Mouse (Mus musculus): ENCODE data around the gene Fam189a2.

Fam189a2 gene

GRCm38 (mm10) chr19:24025876-24026275 is 4.9 kb downstream of the Fam189a2 start:
- peak; percentile 21 for DNase-seq (ENCODE audit: low read depth, low spot score)

GRCm38 (mm10) chr19:24024667-24025066 is 6.2 kb downstream of the Fam189a2 start:
- no peak for DNase-seq (ENCODE audit: low read depth, low spot score)

GRCm38 (mm10) chr19:24024131-24024530 is 6.7 kb downstream of the Fam189a2 start:
- DNase-seq (ENCODE audit: low read depth, low spot score) = peak; percentile 76

DNA sequence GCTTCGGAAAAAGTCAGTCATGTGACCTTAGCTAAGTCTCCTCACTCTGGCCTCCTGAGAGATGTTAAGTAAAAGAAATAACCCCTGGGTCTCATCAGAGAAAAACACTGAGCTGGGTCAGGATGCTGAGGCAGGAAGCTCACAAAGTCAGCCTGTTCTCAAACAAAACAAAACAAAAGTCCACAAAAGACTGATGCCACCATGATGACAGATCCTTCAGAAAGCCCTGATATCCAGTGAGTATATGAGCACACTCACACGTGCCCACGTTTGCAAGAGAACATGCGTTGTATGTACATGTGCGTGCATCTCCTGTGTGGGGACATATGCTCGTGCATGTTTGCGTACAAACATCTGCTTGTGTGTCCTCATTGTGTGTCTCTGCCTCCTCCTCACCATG is 7.5 kb downstream of the Fam189a2 start:
- DNase-seq (ENCODE audit: low read depth, low spot score) = no peak

DNA sequence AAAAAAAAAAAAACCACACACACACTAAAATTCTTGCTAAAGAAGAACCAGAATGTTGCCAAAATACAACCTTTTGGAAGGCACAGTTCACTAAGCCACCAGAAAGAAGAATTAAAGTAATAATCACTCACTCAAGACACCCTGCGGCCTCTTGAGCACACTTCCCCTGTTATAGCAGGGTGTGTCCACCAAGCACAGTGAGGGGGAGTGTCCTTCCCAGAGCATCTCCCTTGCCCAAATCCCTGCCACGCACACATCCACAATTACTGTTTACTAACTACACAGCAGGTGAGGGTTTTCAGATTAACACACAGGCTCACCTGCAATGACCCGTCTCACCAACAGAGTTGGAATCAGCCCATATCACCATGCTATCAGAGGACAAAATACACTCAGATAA is 8.0 kb downstream of the Fam189a2 start:
- DNase-seq (ENCODE audit: low read depth, low spot score) = no peak

DNA sequence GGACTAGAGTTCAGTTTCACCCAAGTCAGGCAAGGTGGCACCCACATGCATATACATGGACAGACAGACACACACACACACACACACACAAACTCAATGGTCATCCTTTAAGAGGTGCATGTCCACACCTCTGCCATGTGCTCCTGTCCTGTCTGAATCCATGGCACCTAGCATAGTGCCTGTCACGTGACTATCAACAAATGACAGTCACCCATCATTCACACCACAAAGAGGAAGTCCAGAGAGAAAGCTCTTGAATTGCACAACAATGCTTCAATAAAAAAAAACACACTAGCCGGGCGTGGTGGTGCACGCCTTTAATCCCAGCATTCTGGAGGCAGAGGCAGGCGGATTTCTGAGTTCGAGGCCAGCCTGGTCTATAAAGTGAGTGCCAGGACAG is 8.5 kb downstream of the Fam189a2 start:
- no peak for DNase-seq (ENCODE audit: low read depth, low spot score)

DNA sequence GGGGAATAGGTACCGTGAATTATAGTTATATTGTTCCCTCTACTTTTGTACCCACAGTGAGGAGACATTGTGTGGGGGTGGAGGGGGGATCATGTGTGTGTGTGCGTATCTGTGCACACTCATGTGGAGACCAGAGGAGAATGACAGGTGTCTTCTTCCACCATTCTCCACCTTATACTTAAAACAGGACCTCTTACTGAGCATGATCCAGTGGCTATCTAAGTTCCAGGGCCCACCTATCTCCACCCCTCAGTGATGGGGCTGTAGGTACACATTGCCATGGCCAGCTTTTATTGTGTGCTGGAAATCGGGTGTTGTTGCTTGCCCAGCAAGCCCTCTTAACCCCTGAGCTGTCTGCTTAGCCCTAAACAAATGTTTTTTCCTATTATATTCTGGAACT is 10.1 kb downstream of the Fam189a2 start:
- DNase-seq (ENCODE audit: low read depth, low spot score) = no peak

- DNase-seq (ENCODE audit: low read depth, low spot score) = no peak
Observed at GRCm38 (mm10) chr19:24019609-24020008, 11.2 kb downstream of the Fam189a2 start.

- DNase-seq (ENCODE audit: low read depth, low spot score) = no peak
Observed at GRCm38 (mm10) chr19:24018396-24018795, 12.4 kb downstream of the Fam189a2 start.

DNA sequence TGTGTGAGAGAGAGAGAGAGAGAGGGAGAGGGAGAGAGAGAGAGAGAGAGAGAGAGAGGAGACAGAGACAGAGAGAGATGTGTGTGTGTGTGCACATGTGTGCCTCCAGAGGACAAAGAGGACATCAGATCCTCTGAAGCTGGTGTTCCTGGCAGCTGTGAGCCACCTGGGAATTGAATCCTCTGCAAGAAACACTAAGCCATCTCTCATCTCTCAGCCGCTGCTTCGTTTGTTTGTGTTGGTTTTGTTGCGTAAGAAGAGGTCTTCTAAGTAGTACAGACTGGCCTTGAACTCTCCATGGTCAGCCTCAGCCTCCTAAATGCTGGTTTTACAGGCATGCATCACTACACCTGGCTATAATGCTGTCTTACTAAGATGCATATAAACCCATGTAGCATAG is 12.9 kb downstream of the Fam189a2 start:
- peak; percentile 26 for DNase-seq (ENCODE audit: low read depth, low spot score)

DNA sequence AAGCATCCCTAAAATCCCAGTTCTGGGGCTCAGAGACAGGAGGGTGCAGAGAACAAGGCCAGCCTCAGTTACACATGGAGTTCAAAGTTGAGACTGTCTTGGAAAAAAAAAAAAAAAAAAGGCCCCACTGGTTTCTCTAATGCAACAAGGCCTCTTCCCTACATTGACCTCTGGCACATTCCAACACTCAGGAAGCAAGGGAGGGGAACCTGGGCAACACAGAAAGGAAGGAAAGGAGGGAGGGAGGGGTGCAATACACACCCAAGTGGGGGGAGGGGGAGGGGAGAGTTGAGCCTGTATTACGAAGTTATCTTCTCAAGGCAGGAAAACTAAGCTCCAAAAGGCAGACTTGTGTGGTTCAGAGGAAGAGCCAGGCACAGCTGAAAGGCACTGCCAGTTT is 13.4 kb downstream of the Fam189a2 start:
- DNase-seq (ENCODE audit: low read depth, low spot score) = no peak

DNA sequence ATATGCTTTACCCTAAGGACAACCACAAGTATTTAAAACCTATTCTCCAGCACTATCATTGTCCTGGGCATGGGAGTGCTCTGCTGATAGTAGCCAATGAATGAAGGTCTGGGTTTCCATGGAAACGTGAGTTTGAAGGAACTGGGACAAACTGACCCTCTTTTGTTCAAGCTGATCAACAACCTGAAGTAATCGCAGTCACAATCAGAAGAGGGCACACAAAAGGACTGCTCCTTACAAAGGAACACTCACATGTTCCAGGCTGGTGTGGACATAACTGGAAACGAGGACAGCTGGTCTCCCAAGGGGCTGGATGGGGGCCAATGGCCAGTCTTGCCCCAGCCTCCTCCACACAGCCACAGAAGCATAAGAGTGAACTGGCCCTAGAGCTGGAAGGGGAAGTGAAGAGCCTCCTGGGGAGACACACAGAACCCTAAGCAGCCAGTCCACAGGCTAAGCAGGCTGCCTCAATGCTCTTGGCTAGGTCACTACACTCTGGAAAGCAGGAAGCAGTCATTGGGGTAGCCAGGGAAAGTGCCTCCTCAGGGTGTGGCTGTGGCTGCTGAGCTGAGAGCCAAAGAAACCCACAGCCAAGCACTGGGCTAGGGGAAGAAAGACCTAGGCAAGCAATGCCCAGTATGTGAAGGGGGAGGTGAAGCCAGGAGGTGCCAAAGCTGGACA is 14.0 kb downstream of the Fam189a2 start:
- DNase-seq (ENCODE audit: low read depth, low spot score) = peak; percentile 57

GRCm38 (mm10) chr19:24013241-24013640 is 17.6 kb downstream of the Fam189a2 start:
- no peak for DNase-seq (ENCODE audit: low read depth, low spot score)

GRCm38 (mm10) chr19:24012479-24012878 is 18.3 kb downstream of the Fam189a2 start:
- no peak for DNase-seq (ENCODE audit: low read depth, low spot score)

DNA sequence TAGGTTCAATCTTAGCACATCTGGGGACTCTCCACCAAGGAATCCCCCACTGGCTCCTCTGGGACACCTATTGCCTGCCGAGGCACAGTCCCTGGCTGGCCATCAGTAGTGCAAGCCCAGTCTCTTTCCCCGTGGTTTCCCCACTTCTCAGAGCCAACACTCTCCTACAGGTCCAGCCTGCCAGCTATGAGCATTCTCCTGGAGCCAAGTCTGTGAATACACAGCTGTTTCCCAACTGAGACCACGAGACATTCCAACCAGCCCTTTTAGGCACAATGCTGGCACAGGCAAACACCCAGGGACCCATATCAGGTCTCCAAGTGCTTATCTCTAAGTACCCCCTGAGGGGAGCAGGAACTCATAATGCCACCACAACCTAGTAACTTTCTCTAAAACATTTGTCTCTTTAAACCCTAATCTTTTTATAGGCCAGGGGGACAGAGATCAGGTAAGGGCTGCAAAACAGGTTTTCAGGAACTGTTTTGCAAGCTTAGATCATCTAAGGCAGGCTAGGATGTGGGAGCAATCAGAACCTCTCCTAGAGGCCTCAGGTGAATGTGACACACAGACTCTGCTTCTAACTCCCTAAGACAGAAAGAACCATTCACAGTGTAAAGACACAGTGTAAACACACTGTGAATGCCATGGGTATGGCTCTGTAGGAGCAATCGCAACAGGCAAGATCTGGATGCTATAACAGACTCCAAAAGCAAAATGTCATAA is 23.0 kb downstream of the Fam189a2 start:
- DNase-seq (ENCODE audit: low read depth, low spot score) = peak; percentile 50

GRCm38 (mm10) chr19:24007002-24007637 is 23.7 kb downstream of the Fam189a2 start:
- peak; percentile 68 for DNase-seq (ENCODE audit: low read depth, low spot score)

DNA sequence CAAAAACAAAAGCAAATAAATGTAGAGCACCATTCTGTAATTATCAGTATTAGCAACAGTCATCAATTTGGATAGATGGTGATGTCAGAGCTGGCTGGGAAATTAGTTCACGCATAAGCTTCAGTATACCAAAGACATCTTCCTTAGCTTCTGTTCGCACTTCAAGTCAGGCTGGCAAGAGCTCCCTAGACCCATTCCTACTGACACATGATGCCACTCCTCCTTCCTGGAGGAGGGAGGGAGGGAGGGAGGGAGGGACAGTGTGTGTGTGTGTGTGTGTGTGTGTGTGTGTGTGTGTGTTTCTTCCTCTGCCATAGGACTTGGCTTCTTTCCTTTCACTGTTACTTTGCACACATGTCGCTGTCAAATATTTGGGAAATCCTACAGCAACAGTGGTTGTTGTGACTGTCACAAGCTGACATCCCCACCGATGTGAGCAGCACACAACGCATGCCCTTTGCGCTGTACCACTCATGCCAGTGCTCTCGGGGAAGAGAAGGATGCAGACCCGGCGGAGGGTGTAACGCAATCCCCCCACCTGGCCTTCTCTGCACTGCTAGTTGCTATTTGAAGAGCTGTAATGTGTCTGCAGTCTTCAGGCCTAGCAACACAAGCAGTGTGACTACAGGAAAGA is 34.9 kb downstream of the Fam189a2 start:
- DNase-seq (ENCODE audit: low read depth, low spot score) = peak; percentile 29

DNA sequence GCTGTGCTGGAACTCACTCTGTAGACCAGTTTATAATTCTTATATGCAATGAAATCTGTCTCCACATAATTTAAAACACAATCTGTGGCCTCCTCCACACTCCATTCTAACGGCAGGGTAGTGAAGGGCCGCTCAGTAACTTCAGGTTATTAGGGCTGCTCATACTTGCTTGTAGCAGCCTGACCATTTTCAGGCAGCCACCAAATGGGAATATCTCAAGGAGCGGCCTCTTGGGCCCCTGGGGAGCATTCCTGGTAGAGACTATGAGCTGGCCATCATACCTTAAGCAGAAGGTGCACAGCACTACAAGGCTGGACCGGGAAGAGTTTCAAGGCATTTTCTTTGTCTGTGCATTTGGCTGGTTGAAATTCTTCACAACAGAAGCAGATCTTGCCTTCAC is 42.7 kb downstream of the Fam189a2 start:
- no peak for DNase-seq (ENCODE audit: low read depth, low spot score)

GRCm38 (mm10) chr19:23987291-23987690 is 43.5 kb downstream of the Fam189a2 start:
- no peak for DNase-seq (ENCODE audit: low read depth, low spot score)

DNA sequence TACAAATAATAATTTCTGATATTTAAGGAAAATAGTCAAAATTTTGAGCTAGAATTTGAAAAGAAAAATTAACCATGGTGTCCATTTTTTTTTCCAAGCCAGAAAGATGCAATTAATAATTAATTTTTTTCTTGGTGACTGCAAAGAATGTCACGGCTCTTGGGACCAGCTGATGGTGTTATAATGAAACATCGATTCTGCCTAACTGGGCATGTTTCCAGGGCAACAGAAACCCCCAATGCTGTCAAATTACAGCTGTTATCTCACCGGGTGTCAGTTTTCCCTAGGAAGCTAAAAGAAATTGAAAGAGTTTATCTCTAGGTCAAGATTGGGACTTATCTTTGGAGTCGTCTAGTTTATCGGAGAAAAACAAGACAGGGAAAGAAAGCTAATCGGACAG is 46.6 kb downstream of the Fam189a2 start:
- DNase-seq (ENCODE audit: low read depth, low spot score) = no peak

GRCm38 (mm10) chr19:23980598-23980997 is 50.2 kb downstream of the Fam189a2 start:
- DNase-seq (ENCODE audit: low read depth, low spot score) = peak; percentile 91

DNA sequence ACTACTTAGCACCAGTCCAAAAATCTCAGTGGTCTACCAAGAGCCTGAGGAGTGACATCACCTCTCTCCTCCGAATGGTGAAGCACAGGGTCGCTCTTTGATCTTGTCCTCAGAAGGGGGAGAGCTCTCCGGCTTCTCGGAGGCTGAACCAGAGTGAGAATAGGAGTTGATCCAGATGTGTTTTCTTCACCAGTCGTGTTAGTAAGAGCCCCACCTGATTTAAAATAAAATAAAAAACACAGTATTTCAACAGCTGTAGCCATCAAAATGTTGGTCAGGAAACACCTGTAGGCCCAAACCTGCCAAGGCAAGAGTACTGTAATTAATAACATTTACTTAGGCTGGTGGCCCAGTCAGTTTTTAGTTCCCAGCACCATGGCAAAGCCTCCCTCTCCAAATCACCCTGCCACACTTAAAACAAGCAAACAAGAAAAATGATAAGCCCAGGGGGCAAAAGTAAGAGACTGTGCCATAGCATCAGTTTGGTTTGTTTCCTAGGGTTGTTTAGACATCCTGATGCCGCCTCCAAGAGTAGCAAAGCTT is 52.8 kb downstream of the Fam189a2 start:
- no peak for DNase-seq (ENCODE audit: low read depth, low spot score)

Measured in brain, adult 2 months (tissue).